Mouse (Mus musculus): ENCODE results near the gene Lpcat3.

The Lpcat3 gene

DNA sequence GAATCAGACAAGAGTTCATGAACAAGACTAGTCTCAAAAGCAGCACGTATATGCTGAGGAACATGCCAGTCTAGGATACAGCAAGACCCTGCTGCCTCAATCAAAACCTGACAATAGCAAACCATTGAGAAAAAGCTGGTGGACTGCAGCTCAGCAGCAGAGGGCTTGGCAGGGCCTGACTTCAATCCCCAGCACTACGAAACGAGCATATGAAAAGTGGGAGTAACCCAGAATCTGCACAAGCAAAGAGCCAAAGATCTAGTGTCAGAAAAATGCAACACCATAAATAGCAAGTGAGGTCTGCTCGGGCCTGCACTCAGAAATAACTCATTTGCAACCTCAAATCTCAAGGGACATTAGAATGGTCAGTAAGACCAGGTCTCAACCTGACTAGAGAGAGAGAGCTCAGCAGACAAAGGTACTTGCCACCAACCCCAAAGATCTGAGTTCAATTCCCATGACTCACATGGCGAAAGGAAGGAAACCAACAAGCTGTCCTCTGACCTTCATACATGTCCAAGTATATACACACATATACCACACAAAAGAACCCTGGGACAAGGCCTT, 43.3 kb downstream of the Lpcat3 start:
- DNase-seq (ENCODE audit: low spot score) = no peak

- no peak for DNase-seq (ENCODE audit: low spot score)
These were observed 45.6 kb downstream of the Lpcat3 start for GRCm38 (mm10) chr6:124708289-124708889.

DNA sequence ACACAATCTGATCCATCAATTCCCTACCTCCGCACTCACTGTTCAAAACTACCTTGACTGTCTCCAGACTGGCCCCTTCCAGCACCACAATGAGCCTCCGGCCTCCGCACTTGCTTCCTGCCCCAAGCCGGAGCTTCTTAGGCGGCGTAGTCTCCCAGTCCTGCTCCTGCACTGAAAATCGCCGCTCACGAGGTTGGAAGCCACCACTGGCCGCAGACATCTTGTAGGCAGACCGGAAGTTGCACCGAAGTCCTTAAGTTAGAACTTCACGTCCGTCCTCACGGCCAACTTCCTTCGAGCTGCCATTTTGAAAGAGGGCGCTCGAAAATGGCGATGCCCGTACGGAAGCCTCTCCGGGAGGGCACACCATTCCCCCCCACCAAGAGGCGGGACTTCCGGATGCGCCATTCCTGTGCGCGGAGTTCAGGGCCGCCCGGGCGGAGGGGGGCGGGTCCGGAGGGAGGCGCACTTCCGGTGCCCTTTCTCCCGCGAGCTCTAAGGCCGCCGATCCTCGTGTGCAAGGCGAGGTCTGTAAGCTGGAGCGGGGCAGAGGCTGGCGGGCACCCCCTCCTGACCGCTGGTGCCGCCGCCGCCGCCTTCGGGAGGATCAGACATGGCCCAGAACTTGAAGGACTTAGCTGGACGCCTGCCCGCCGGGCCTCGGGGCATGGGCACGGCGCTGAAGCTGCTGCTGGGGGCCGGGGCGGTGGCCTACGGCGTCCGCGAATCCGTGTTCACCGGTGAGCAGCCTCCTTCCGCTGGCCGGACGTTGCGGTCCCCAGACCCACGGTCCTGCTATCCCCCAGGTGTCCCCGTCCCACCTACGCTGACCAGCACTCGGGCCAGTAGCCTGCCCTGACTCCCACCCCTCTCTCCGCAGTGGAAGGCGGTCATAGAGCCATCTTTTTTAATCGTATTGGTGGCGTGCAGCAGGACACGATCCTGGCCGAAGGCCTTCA, 49.3 kb downstream of the Lpcat3 start, which contains the start of the genes Emg1 and Phb2:
TSS of gene Emg1 (minus strand) at position 355 of the 959 bp plus-strand sequence.
TSS of gene Phb2 (plus strand) at position 513 of the 959 bp plus-strand sequence.
- DNase-seq (ENCODE audit: low spot score) = peak; percentile 99

- DNase-seq (ENCODE audit: low spot score) = no peak
These were observed 50.1 kb downstream of the Lpcat3 start for GRCm38 (mm10) chr6:124712918-124713317.

- no peak for DNase-seq (ENCODE audit: low spot score)
These were observed 54.1 kb downstream of the Lpcat3 start for GRCm38 (mm10) chr6:124716864-124717490.

GRCm38 (mm10) chr6:124717968-124718367, 55.1 kb downstream of the Lpcat3 start:
- no peak for DNase-seq (ENCODE audit: low spot score)

GRCm38 (mm10) chr6:124718703-124719102, 55.9 kb downstream of the Lpcat3 start:
- peak; percentile 74 for DNase-seq (ENCODE audit: low spot score)

- no peak for DNase-seq (ENCODE audit: low spot score)
These were observed 56.6 kb downstream of the Lpcat3 start for GRCm38 (mm10) chr6:124719354-124719978.

GRCm38 (mm10) chr6:124720904-124721303, 58.1 kb downstream of the Lpcat3 start:
- no peak for DNase-seq (ENCODE audit: low spot score)

- DNase-seq (ENCODE audit: low spot score) = no peak
These were observed 60.1 kb downstream of the Lpcat3 start for GRCm38 (mm10) chr6:124722876-124723473.

GRCm38 (mm10) chr6:124723541-124723940, 60.7 kb downstream of the Lpcat3 start:
- no peak for DNase-seq (ENCODE audit: low spot score)

- no peak for DNase-seq (ENCODE audit: low spot score)
These were observed 61.6 kb downstream of the Lpcat3 start for GRCm38 (mm10) chr6:124724472-124724871.

- no peak for DNase-seq (ENCODE audit: low spot score)
These were observed 65.8 kb downstream of the Lpcat3 start for GRCm38 (mm10) chr6:124728621-124729020.

DNA sequence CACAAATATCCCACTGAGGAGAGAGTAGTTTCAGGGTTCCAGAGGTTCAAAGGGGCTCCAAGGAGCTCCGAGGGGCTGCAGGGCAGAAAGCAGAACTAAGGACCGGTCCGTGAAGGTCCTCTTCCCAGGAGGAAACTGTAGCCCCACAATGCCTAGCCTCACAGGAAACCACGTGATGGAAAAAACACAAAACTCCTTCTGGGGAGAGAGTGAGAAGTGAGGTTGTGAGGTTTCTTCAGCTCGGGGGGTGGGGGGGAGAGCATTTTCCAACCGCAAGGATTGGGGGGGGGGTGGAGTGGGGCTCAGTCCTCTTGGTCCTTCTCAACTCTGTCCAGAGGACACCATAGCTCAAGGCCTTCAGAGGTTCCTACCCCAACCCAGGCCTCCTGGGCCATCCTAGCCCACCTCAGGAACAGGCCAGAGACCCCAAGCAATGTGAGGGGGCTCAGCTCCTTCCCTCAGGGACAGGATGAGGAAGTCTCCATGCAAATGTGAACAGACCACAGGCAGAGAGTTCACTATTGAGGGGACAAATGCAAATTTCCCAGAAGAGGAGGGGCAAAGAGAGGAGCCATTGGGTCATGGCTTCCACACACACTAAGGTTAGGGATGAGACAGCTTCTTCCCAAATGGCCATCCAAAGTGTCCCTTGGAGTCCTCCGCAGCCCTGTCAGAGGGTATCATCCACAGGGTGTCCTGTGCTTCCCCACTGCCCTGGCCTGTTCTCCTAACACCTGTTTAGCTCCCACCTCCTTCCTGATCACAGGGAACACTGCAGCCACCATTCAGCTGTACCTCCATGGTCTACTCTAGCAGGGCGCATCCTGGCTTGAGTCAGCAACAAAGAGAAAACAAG, 67.3 kb downstream of the Lpcat3 start:
- no peak for DNase-seq (ENCODE audit: low spot score)

DNA sequence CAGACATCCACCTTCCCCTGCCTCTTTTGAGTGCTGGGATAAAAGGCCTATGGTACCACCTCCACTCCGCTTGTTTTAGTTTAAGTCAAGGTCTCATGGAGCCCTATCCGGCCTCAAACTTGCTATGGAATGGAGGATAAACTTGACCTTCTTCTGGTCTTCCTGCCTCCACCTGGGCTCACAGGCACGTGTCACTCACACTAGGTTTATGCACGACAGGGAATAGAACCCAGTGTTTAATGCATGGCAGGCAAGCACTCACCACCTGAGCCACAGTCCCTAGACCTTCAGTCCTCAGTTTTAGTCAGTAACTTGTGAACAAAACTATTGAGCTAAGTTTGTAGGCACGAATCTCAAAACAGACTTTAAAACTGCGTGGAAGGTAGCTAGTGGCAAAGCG, 68.2 kb downstream of the Lpcat3 start:
- DNase-seq (ENCODE audit: low spot score) = no peak

DNA sequence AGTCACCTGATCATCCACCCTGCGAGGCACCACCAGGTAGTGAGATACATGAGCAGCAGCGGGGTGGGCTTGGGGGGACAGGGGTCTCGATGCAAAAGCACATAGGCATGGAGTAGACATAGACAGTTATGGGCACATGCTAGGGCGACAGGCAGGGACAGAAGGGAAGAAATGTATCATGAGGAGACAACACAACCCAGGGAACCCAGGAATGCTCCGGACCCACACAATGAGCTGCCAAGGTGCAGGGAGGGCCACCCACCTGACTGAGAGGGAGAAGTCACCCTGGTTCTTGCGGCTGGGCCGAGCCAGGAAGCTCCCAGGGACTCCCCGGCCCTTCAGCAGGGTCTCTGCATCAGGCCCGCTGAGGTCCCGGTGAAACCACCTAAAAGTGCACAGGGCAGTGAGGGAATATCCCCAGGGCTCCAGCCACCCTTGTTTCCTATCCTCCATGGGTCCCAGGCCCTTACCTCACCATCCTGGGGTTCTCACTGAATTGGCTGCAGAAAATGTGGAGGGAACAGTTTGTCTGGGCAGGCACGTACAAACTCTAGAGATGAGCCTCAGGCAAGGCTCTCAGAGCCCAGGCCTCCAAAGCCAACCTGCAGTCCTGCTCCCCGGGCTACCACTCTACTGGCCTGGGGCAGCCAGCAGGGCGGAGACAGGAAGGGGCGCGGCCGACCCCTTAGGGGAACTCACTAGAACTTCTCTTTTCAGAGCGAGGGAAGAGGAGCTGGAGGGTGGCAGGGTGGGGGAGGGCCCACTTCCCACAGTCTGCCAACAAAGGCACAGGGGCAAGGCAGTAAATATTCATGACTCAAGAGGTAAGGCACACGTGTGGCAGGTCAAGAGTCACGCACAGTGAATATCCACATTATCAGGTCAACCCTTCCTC, 69.9 kb downstream of the Lpcat3 start:
- no peak for DNase-seq (ENCODE audit: low spot score)

DNA sequence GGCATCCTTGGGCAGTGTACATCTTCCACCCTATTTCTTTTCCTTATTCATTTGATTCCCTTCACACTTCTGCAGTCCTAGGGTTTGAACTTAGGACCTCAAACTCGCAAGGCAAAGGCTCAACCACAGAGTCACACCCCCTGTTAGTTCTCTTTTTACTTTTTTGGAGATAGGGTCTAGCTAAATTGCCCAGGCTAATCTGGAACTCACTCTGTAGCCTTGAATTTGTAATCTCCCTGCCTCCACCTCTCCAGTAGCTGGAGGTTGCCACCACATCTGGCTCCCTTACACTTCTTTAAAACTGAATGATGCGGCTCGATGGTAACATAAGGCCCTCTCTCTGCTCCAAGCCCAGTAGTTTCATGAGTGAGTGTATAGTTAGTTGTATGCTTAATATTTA, 71.6 kb downstream of the Lpcat3 start:
- DNase-seq (ENCODE audit: low spot score) = no peak

- DNase-seq (ENCODE audit: low spot score) = no peak
These were observed 74.2 kb downstream of the Lpcat3 start for GRCm38 (mm10) chr6:124737040-124737439.

DNA sequence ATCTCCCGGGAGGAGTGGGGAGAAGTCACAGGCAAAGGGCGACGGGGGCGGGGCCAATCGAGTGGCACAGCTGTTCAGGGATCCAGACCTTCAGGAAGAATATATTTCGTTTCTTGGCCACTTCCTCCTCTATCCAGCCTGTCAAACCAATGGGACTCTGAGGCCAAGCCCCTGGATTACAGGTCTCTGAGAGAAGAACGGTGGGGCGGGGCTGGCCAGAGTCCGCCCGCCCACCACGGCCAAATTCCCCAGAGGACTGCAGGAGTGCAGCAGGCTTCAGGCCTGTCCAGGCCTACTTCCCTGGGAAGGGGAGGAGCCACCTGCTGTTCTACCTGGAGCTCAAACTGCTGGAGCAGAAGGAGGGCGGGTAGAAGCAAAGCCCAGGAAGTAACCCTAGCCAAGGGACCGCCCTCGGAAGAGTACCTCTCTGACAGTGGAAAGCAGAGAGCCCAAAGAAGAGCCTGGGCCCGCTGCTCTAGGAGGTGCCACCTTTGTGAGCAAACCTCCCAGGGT, 75.7 kb downstream of the Lpcat3 start, which contains the start of gene Ptpn6:
TSS of gene Ptpn6 (minus strand) at position 204 of the 513 bp plus-strand sequence.
- DNase-seq (ENCODE audit: low spot score) = peak; percentile 53
